Mouse (Mus musculus) hindlimb bud, embryonic 11.5 days (tissue): ENCODE results near the gene 2610044O15Rik8.
A peak's percentile ranks its signal among the peaks of the same experiment; 100 is the strongest.
"Not testable (repeated sequence)": the region's sequence is repeated elsewhere in the genome, so short reads cannot be mapped to it uniquely, and the experiment has no call there.

Experiments used
- DNase-seq: peaks from one replicate; pipeline ENCODE4 v3.0.0-alpha.2; 2012; ENCODE audit warnings: low read depth, low spot score; ENCODE audit errors: extremely low spot score

Gene 2610044O15Rik8

DNA sequence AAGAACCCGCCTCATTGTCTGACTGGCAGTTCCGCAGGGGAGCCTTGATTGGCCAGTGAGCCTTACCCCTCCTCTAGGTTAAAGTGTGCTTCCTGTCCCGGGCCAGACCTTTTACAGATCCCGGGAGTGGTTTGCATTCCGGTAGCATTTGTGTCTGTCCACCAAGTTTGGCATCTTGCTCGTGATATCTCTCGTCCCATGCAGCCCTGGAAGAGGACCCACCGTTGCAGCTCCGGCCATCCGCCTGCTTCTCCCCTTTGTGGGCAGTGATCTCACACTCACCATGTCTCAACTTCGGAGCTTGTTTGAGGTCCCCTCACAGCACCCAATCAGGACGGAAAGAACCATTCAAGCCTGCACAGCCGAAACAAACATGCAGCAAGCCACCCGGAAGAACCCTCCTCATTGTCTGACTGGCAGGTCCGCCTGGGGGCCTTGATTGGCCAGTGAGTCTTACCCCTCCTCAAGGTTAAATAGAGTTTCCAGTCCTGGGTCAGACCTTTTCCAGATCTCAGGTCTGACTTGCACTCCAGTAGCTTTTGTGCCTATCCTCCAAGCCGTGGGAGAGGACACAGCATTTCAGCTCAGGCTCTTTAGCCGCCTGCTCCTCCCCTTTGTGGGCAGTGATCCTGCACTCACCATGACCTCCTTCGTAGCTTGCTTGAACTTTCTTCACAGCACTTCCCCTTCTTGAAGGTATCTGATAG, at the start of gene 2610044O15Rik8:
TSS of gene 2610044O15Rik8 (minus strand) at position 380 of the 707 bp plus-strand sequence.
- DNase-seq: peak; percentile 56

DNA sequence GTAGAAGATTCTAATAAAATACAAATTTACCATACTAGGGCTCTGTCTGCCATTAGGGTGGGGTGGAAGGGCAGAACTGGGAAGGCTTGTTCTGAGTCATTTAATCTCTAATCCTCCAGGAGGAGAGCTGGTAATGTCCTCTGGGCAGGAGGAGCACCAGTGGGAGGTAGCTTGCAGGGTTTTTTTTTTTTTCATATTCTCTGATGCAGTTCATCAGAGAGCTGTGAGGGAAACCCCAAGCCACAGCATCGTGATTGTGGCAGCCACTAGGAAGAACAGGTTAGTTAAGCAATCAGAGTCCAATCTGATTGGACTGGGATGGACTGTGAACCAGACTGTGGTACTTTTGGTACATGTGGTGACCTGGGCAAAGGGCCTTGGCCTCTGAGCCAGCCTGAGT, 31.7 kb upstream of the 2610044O15Rik8 start:
- no peak for DNase-seq

DNA sequence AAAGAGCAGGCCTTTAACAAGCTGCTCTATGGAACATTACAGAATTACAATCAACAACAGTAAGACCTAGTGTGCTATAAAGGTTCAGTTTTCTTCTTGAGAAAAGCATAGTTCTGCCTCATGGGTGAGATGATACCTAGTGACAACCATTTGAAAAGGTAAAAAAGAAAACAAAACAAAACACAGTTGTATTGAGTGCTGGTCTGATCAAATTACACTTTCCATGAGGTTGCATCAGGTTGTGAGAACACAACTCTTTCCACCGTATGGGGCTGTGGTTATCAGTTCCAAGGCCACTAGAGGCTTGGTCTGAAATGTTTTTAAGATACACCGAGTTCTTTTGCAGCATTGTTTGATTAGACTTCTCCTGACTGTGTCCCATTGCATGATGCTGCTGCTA, 30.1 kb upstream of the 2610044O15Rik8 start:
- no peak for DNase-seq

DNA sequence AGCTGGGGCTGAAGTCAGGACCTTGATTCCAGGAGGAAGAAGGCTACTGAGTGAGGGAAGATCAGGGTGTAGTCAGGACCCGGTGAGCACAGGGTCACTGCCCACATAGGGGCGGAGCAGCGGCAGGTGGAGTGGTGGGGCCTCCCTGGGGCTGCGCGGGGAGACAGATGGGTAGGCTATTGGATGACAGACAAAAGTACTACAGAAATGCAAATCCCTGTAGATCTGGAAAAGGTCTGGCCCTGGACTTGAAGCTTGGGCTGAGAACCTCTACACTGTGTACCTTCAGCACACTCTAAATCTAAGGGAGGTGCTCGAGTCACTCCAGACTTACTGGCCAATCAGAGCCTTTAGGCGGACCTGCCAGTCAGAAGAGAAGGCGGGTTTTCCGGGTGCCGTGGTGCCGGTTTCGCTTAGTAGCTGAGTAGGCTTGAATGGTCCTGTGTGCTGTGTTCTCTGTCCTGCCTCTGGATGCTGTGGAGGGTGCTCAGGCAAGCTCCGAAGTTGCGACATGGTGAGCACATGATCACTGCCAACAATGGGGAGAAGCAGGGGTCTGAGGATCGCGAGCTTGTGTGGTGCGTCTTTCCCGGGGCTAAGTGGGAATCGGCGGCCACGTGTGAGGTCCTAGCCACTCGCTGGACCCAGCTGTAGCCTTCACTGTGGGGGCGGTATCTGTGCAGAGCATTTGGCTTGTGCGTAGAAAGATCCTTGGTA, 29.2 kb upstream of the 2610044O15Rik8 start:
- not testable (repeated sequence) for DNase-seq

- no peak for DNase-seq
These were observed 561 bp downstream of the 2610044O15Rik8 start for GRCm38 (mm10) chr8:129233664-129234026.
